Mouse (Mus musculus) embryonic facial prominence, embryonic 11.5 days (tissue): ENCODE data around the gene Tecpr2. TPM values are rescaled to one million over a fixed set of nuclear protein-coding genes. Genes with fewer than 3 reads are reported as not detected.
A peak's percentile ranks its signal among the peaks of the same experiment; 100 is the strongest.

Experiments
- ATAC-seq: fragments of 200-750 bp; cut with Nextera tagmentation; replicated peaks from 2 replicates; pipeline ENCODE4 v1.8.0; 2017; ENCODE audit warnings: low read depth; ENCODE audit not compliant: insufficient number of reproducible peaks, low FRiP score, low TSS enrichment
- DNase-seq: peaks from one replicate; pipeline ENCODE4 v3.0.0-alpha.2; 2015; ENCODE audit warnings: low spot score
- H3K27ac ChIP-seq: fragments of 300-500 bp; sonication (generic); replicated peaks from 2 replicates; pipeline ENCODE4 v1.5.1; 2014; ENCODE audit warnings: mild to moderate bottlenecking, low read depth, low read length, control low read depth
- H3K27me3 ChIP-seq: fragments of 300-500 bp; sonication (generic); 2 replicates; pipeline ENCODE4 v1.6.1; 2014; ENCODE audit warnings: mild to moderate bottlenecking, low read length, moderate library complexity, mixed read lengths; ENCODE audit not compliant: control insufficient read depth, insufficient read depth
- H3K36me3 ChIP-seq: fragments of 300-500 bp; sonication (generic); replicated peaks from 2 replicates; pipeline ENCODE4 v1.6.1; 2014; ENCODE audit warnings: low read depth, mild to moderate bottlenecking, low read length, moderate library complexity, mixed read lengths; ENCODE audit not compliant: control insufficient read depth, insufficient read depth
- H3K4me1 ChIP-seq: fragments of 300-500 bp; sonication (generic); 2 replicates; pipeline ENCODE4 v1.6.1; 2014; ENCODE audit warnings: low read length, mixed read lengths; ENCODE audit not compliant: control insufficient read depth, insufficient read depth
- H3K4me2 ChIP-seq: fragments of 300-500 bp; sonication (generic); 2 replicates; pipeline ENCODE4 v1.6.1; 2014; ENCODE audit warnings: low read depth, mild to moderate bottlenecking, control low read depth, low read length, moderate library complexity
- H3K4me3 ChIP-seq: fragments of 300-500 bp; sonication (generic); 2 replicates; pipeline ENCODE4 v1.5.1; 2014; ENCODE audit warnings: low read depth, low read length, control low read depth
- H3K9ac ChIP-seq: fragments of 300-500 bp; sonication (generic); replicated peaks from 2 replicates; pipeline ENCODE4 v1.6.1; 2014; ENCODE audit warnings: mild to moderate bottlenecking, control low read depth, low read length
- H3K9me3 ChIP-seq: fragments of 300-500 bp; sonication (generic); replicated peaks from 2 replicates; pipeline ENCODE4 v1.6.1; 2016; ENCODE audit warnings: mild to moderate bottlenecking, low read length, inconsistent platforms, mixed read lengths; ENCODE audit not compliant: control insufficient read depth
- WGBS: fragments of 180-500 bp; shearing (Covaris S2); extraction: QIAGEN DNeasy Blood & Tissue Kit; methylation state at CpG from one replicate; pipeline ENCODE4 v1.1.7; 2014; 5-methylcytosine and 5-hydroxymethylcytosine counted together
- polyA plus RNA-seq: library from polyadenylated mRNA; unstranded; fragments of >200 nt; fragmentation: Nextera tagmentation; extraction: Ambion mirVana; gene quantifications from 2 replicates; pipeline ENCODE4 v1.2.1, GENCODE M21; 2014

Tecpr2 gene
- polyA plus RNA-seq, 1 experiment from 2014 or later, result 2.5 TPM

DNA sequence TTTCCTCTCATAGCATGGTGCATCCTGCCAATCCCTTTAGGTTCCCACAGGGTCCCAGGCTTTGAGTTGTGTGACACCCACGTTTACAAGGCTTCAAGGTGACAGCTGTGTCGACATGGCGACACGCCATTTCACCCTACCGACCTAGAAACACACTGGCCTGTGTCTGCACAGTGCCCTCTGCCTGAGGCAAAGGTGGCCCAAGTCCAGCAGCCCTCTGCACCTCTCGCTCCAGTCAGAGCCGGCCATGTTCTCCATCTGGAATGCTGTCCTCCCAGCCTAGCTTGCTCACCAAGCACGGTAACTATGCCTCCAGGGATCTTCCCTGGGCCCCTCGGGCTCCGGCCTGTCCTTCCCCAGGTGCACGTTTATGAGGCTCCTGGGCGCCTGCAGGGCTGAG lies 103.7 kb downstream of the Tecpr2 start:
- no peak overlapping the region for H3K4me2 ChIP-seq
- H3K36me3 ChIP-seq, result no peaks in the 10 kb centered on the region
- no peak overlapping the region for H3K27ac ChIP-seq
- no peaks in the 10 kb centered on the region for H3K9me3 ChIP-seq
- no peak for DNase-seq
- ATAC-seq, result no peak
- H3K4me3 ChIP-seq, result peak overlapping the region; percentile 40; the same call in 1 of the 2 replicates
- WGBS, result 75% methylated on average over 12 of the region's 12 CpGs
- no peaks in the 10 kb centered on the region for H3K4me1 ChIP-seq
- no peaks in the 10 kb centered on the region for H3K27me3 ChIP-seq
- H3K9ac ChIP-seq, result no peak overlapping the region; the same call in 1 of the 2 replicates

DNA sequence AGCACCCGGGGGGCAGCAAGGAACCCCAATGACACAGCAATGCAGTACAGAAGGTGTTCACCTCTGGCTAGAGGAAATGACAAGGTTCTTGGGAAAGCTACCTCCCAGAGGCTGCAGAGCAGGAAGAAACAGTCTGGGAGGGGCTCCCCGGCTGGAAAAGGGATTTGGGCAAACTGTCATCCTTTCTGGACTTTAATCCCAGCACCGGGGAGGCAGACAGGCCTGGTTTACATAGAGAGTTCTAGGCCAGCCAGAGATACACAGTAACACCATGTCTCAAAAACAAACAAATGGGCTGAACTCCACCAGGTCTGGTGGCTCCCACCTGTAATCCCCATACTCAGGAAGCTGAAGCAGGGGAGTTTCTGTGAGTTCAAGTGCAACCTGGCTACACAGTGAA lies 104.2 kb downstream of the Tecpr2 start:
- ATAC-seq (no peak), DNase-seq (no peak)
- H3K27me3 ChIP-seq, result no peaks in the 10 kb centered on the region
- H3K4me3 ChIP-seq, result no peak overlapping the region
- H3K9me3 ChIP-seq, result no peaks in the 10 kb centered on the region
- no peaks in the 10 kb centered on the region for H3K36me3 ChIP-seq
- H3K4me2 ChIP-seq, result no peak overlapping the region
- no peaks in the 10 kb centered on the region for H3K4me1 ChIP-seq
- no peak overlapping the region for H3K9ac ChIP-seq
- 91% methylated on average over 3 of the region's 3 CpGs for WGBS
- no peak overlapping the region for H3K27ac ChIP-seq

DNA sequence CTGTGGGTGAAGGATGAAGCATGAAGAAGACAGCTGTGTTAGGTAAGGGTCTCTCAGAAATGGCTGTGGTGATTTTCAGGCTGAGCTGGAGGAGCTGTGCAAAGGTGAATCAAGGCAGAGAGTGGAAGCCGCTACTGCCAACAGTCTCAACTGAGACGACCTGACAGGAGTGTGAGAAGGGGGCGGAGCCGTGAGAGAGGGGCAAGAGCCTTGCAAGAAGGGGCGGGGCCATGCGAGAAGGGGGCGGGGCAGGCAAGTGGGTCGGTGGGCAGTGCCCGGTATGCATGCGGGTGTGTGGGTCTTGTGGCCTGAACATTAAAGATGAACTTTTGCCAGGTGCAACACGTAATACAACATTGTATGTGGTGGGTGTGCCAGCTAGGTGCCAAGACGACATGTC lies 105.6 kb downstream of the Tecpr2 start:
- H3K4me2 ChIP-seq, result no peak overlapping the region
- no peaks in the 10 kb centered on the region for H3K27me3 ChIP-seq
- no peak for DNase-seq
- ATAC-seq, result no peak
- H3K9me3 ChIP-seq, result no peaks in the 10 kb centered on the region
- 46% methylated on average over 12 of the region's 12 CpGs for WGBS
- no peaks in the 10 kb centered on the region for H3K4me1 ChIP-seq
- H3K36me3 ChIP-seq, result no peaks in the 10 kb centered on the region
- no peak overlapping the region for H3K9ac ChIP-seq
- no peak overlapping the region for H3K4me3 ChIP-seq
- H3K27ac ChIP-seq, result no peak overlapping the region

DNA sequence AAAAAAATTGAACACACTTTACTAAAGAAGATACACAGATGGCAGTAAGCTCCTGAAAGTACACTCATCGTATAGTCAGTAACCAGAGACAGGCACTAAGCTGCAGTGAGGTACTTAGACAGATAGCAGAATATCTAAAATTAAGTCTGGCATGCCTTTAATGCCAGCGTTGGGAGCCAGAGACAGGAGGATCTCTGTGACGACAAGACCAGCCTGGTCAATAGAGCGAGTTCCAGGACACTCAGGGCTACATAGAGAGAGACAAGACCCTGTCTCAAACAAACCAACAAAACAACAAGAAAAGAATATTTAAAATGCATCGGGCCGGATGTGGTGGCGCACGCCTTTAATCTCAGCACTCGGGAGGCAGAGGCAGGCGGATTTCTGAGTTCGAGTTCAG lies 109.0 kb downstream of the Tecpr2 start:
- H3K9ac ChIP-seq, result no peak overlapping the region
- no peaks in the 10 kb centered on the region for H3K36me3 ChIP-seq
- ATAC-seq, result no peak
- no peak overlapping the region for H3K27ac ChIP-seq
- H3K27me3 ChIP-seq, result no peaks in the 10 kb centered on the region
- no peak overlapping the region for H3K4me2 ChIP-seq
- H3K9me3 ChIP-seq, result no peaks in the 10 kb centered on the region
- DNase-seq, result no peak
- no peak overlapping the region for H3K4me3 ChIP-seq
- H3K4me1 ChIP-seq, result no peaks in the 10 kb centered on the region
- 97% methylated on average over 11 of the region's 11 CpGs for WGBS

DNA sequence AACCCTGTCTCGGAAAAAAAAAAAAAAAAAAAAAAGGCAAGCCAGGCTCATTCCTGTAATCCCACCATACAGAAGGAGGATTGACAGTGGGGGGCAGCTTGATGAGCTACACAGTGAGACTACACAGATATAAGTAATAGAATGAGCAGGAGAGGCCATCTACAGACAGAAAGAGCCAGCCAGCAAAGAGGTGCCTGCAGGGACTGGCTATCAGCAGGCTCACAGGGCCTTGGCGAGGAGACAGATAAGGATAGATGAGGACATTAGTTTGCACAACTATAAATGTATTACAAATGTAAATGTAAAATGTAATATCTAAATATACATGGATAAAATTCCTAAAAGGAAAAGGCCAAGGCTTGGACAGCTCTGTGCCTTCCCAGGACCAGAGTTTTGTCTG lies 110.8 kb downstream of the Tecpr2 start:
- Histone ChIP-seq H3K27me3 (no peaks in the 10 kb centered on the region), H3K27ac (no peak overlapping the region), H3K9me3 (no peaks in the 10 kb centered on the region), H3K4me1 (no peaks in the 10 kb centered on the region), H3K4me3 (no peak overlapping the region), H3K9ac (no peak overlapping the region), H3K36me3 (no peaks in the 10 kb centered on the region), H3K4me2 (no peak overlapping the region)
- no peak for ATAC-seq
- no peak for DNase-seq
- 81% methylated on average over 2 of the region's 2 CpGs for WGBS

DNA sequence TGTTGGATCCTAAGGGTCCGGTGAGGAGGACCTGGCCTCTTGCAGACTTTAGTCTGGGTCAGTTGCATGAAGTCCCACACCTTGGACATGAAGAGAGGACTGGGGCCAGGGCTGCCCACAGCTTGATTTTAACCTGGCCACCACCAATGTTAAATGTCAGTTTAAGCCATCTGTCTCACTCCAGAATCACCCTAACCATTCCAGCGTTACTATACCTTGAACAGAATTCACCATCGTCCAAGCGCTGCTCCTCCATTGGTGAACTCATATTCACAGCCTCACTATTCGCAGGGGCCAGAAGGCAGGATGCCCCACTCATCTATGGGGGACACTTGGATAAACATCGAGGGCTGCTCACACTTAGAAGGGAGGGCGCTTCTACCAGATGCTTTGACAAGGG lies 111.9 kb downstream of the Tecpr2 start:
- Histone ChIP-seq H3K36me3 (no peaks in the 10 kb centered on the region), H3K27me3 (no peaks in the 10 kb centered on the region), H3K4me1 (no peaks in the 10 kb centered on the region), H3K4me3 (no peak overlapping the region), H3K9ac (no peak overlapping the region), H3K27ac (no peak overlapping the region), H3K4me2 (no peak overlapping the region), H3K9me3 (no peaks in the 10 kb centered on the region)
- 90% methylated on average over 7 of the region's 7 CpGs for WGBS
- ATAC-seq, result no peak
- DNase-seq, result no peak

DNA sequence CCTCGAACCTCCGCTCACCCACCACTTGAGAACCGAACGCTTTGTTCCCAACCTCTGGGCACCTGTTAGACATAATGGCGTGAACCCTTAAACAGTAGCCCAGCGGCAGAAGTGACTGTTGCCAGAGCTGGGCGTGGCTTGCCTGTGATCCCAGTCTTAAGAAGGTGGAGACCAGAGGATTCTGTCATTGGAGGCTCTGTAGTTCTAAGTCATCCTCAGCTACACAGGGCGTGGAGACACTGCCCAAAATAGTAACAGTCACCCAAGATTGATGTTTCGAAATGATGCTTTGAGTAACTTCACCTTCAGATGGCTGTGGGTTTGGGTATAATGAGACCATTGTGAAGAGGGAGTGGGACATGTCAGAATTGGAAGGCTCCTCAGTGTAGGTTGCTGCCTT lies 115.1 kb downstream of the Tecpr2 start:
- no peak overlapping the region for H3K4me2 ChIP-seq
- no peaks in the 10 kb centered on the region for H3K27me3 ChIP-seq
- no peak overlapping the region for H3K27ac ChIP-seq
- H3K9me3 ChIP-seq, result no peaks in the 10 kb centered on the region
- H3K4me1 ChIP-seq, result no peaks in the 10 kb centered on the region
- no peak overlapping the region for H3K9ac ChIP-seq
- DNase-seq, result no peak
- H3K4me3 ChIP-seq, result no peak overlapping the region
- WGBS, result 82% methylated on average over 9 of the region's 9 CpGs
- ATAC-seq, result no peak
- H3K36me3 ChIP-seq, result no peaks in the 10 kb centered on the region

DNA sequence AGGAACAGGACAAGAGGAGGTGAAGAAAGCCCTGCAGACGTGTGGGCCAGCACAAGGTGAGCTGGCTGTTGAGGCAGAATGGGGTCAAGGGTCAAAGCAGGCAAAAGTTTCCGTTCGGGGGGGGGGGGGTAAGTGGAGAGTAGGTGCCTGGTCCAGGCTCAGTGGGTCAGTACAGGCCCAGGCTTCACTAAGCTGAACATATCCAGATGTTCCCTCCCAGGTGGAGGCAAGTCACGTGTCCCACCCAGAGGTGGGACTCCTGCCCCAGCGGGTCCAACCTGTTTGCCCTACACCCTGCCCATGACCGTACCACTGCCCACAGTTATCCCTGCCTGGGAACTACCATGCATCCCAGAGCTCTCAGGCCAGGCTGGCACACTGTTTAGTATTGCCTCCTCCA lies 116.7 kb downstream of the Tecpr2 start:
- no peaks in the 10 kb centered on the region for H3K4me1 ChIP-seq
- no peak overlapping the region for H3K9ac ChIP-seq
- H3K27me3 ChIP-seq, result no peaks in the 10 kb centered on the region
- DNase-seq, result no peak
- ATAC-seq, result 0 out of 2 replicates have a peak, but pooled peaks have one; percentile 29
- H3K9me3 ChIP-seq, result no peaks in the 10 kb centered on the region
- H3K27ac ChIP-seq, result no peak overlapping the region
- 60% methylated on average over 6 of the region's 6 CpGs for WGBS
- H3K36me3 ChIP-seq, result no peaks in the 10 kb centered on the region
- H3K4me3 ChIP-seq, result no peak overlapping the region
- no peak overlapping the region for H3K4me2 ChIP-seq
